In the genomic region with DNA sequence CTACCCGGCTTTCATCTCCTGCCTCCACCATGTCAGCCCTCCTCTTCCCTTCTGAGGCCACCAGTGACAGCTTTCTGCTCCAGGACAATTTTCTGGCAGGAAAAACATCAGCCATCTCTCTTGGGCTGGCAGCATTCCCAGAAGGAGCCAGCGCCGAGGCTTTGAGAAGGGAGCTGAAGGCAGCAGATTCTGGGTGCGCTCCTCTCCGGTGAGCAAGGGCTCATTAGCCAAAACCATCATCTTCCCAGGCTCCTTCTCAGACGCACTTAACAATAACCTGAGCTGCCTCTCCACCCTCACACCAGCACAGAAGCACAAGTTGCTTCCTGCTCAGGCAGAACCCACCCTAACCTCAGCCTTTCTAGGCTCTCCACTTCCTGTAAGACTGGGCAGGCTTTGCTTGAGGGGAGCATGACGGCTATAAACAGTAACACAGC, we compare ENCODE assay signal across 9 mouse cellular contexts. TPM values are rescaled to one million over a fixed set of nuclear protein-coding genes. Genes with fewer than 3 reads are reported as not detected.
DNase-seq lines count a peak whose midpoint lies in the region; ATAC-seq and TF ChIP-seq lines count a peak whose summit lies in the region.
"Had no signal": no experiment of that assay in that cellular context is flagged by ENCODE, and none has a peak within 500 bp of the region (broad histone marks: within the 10 kb centered on the region; RNA-seq: fewer than 3 reads in every experiment).

No protein-coding gene starts in this region.

- peak overlapping the region; percentile 48 for H3K4me2 ChIP-seq in lung, embryonic 14.5 days
- H3K4me2 ChIP-seq in heart, postnatal 0 days (ENCODE audit: low read depth, low read length) = peak overlapping the region; percentile 38
- peak overlapping the region; percentile 25 for H3K4me2 ChIP-seq in limb, embryonic 15.5 days

- 9% methylated on average over 7 of the region's 7 CpGs for WGBS in cerebellum, adult 2 months
- WGBS in lung, embryonic 14.5 days = 15% methylated on average over 7 of the region's 7 CpGs
- WGBS in heart, postnatal 0 days = 27% methylated on average over 7 of the region's 7 CpGs
- WGBS in limb, embryonic 15.5 days = 15% methylated on average over 7 of the region's 7 CpGs

- peaks cover 3% of the 10 kb centered on the region; the same call in 1 of the 2 replicates for H3K27me3 ChIP-seq in cerebellum, adult 2 months (ENCODE audit: control insufficient read depth, insufficient read depth, low read length)
- H3K27me3 ChIP-seq in lung, embryonic 14.5 days (ENCODE audit: insufficient read depth, low read length) = peaks cover 33% of the 10 kb centered on the region
- peaks cover 32% of the 10 kb centered on the region for H3K27me3 ChIP-seq in heart, postnatal 0 days (ENCODE audit: control insufficient read depth, insufficient read depth, low read length)
- H3K27me3 ChIP-seq in limb, embryonic 15.5 days = peaks cover 40% of the 10 kb centered on the region

- peak; percentile 75 for ATAC-seq in lung, embryonic 14.5 days (ENCODE audit: insufficient read depth)
- ATAC-seq in heart, postnatal 0 days (ENCODE audit: insufficient read depth, low read depth) = no peak
- no peak for ATAC-seq in limb, embryonic 15.5 days (ENCODE audit: insufficient number of reproducible peaks, low FRiP score, low TSS enrichment, low read depth)

- no peaks in the 10 kb centered on the region; the same call in 1 of the 2 replicates for H3K4me1 ChIP-seq in cerebellum, adult 2 months (ENCODE audit: control insufficient read depth, insufficient read depth, low read length)
- no peaks in the 10 kb centered on the region for H3K4me1 ChIP-seq in lung, embryonic 14.5 days (ENCODE audit: insufficient read depth)
- H3K4me1 ChIP-seq in heart, postnatal 0 days (ENCODE audit: control insufficient read depth, insufficient read depth) = peaks cover 19% of the 10 kb centered on the region
- peaks cover 20% of the 10 kb centered on the region for H3K4me1 ChIP-seq in limb, embryonic 15.5 days

- peak; percentile 22 to 33 for DNase-seq in cerebellum, adult 2 months
- DNase-seq in cerebellum, adult 11 months = no peak
- peak; percentile 88 for DNase-seq in lung, embryonic 14.5 days
- no peak for DNase-seq in lung, adult 18-20 months
- DNase-seq in heart, postnatal 0 days (ENCODE audit: low spot score) = no peak
- DNase-seq in spleen, postnatal 36 days (ENCODE audit: low spot score in 2 of 2) = peak; percentile 78
- no peak for DNase-seq in embryo, embryonic 9.5 days (ENCODE audit: extremely low spot score)

- no peak overlapping the region for H3K27ac ChIP-seq in cerebellum, adult 2 months (ENCODE audit: insufficient read depth, low read length)
- H3K27ac ChIP-seq in lung, embryonic 14.5 days (ENCODE audit: low read depth) = peak overlapping the region; percentile 66
- peak overlapping the region; percentile 14; the same call in 1 of the 2 replicates for H3K27ac ChIP-seq in heart, postnatal 0 days (ENCODE audit: low read depth)
- peak overlapping the region; percentile 65 for H3K27ac ChIP-seq in limb, embryonic 15.5 days
- H3K27ac ChIP-seq: macrophage had no signal

- no peak overlapping the region for H3K4me3 ChIP-seq in cerebellum, adult 2 months (replicated peaks; ENCODE audit: insufficient read depth, low read depth, low read length)
- no peak overlapping the region for H3K4me3 ChIP-seq in lung, embryonic 14.5 days (ENCODE audit: low read depth, low read length)
- H3K4me3 ChIP-seq in heart, postnatal 0 days (ENCODE audit: low read depth, low read length) = no peak overlapping the region
- no peak overlapping the region for H3K4me3 ChIP-seq in limb, embryonic 15.5 days

- H3K9ac ChIP-seq in lung, embryonic 14.5 days = no peak overlapping the region
- H3K9ac ChIP-seq in heart, postnatal 0 days (replicated peaks; ENCODE audit: low read depth, low read length) = no peak overlapping the region
- H3K9ac ChIP-seq in limb, embryonic 15.5 days = no peak overlapping the region

- TF ChIP-seq EP300 in heart, postnatal 0 days (IDR thresholded peaks at IDR 0.05; ENCODE audit: low read depth) = no peak

- H3K9me3 ChIP-seq in lung, embryonic 14.5 days (ENCODE audit: low read depth, low read length) = no peaks in the 10 kb centered on the region
- no peaks in the 10 kb centered on the region for H3K9me3 ChIP-seq in heart, postnatal 0 days (replicated peaks; ENCODE audit: control insufficient read depth, low read length)
- H3K9me3 ChIP-seq in limb, embryonic 15.5 days = no peaks in the 10 kb centered on the region

- TF ChIP-seq POLR2A in cerebellum, adult 2 months (IDR thresholded peaks at IDR 0.05; ENCODE audit: borderline replicate concordance, insufficient read depth, low read length) = no peak

- no peaks in the 10 kb centered on the region for H3K36me3 ChIP-seq in lung, embryonic 14.5 days (ENCODE audit: insufficient read depth)
- no peaks in the 10 kb centered on the region for H3K36me3 ChIP-seq in heart, postnatal 0 days (replicated peaks; ENCODE audit: control insufficient read depth, insufficient read depth, low read length)
- no peaks in the 10 kb centered on the region for H3K36me3 ChIP-seq in limb, embryonic 15.5 days

- TF ChIP-seq CTCF in cerebellum, adult 2 months (IDR thresholded peaks at IDR 0.05; ENCODE audit: borderline replicate concordance, insufficient read depth, low read depth, low read length) = no peak
- no peak for TF ChIP-seq CTCF in lung, embryonic 14.5 days (IDR thresholded peaks at IDR 0.05; ENCODE audit: low read depth)
- TF ChIP-seq CTCF in heart, postnatal 0 days (IDR thresholded peaks at IDR 0.05; ENCODE audit: low read depth) = no peak

RNA-seq across cellular contexts. Expression of gene Plekha6, which starts 4.9 kb away (rescaled TPM):
- 73.7 and 77.2 TPM in 2 replicates for polyA plus RNA-seq in cerebellum, adult 2 months (2012; rRNA removed)
- 6.7 and 10.2 TPM in 2 replicates for polyA plus RNA-seq in lung, embryonic 14.5 days (2014; fragmentation: Nextera tagmentation; extraction: Ambion mirVana)
- total RNA-seq in heart, postnatal 0 days (2014; rRNA removed; ENCODE audit: low replicate concordance) = 19.2 and 36.1 TPM in 2 replicates
- polyA plus RNA-seq in heart, postnatal 0 days (2015; fragmentation: Nextera tagmentation; extraction: Ambion mirVana) = 4.8 and 7.0 TPM in 2 replicates
- polyA plus RNA-seq in limb, embryonic 15.5 days (2015; fragmentation: Nextera tagmentation; extraction: Ambion mirVana) = 3.9 and 4.6 TPM in 2 replicates
- polyA plus RNA-seq: macrophage had no signal

RNA-seq across cellular contexts. Expression of gene Ppp1r15b, which starts 28.2 kb away (rescaled TPM):
- 31.7 and 32.1 TPM in 2 replicates for polyA plus RNA-seq in cerebellum, adult 2 months (2012; rRNA removed)
- polyA plus RNA-seq in lung, embryonic 14.5 days (2014; fragmentation: Nextera tagmentation; extraction: Ambion mirVana) = 51.4 and 54.3 TPM in 2 replicates
- 24.4 and 34.8 TPM in 2 replicates for total RNA-seq in heart, postnatal 0 days (2014; rRNA removed; ENCODE audit: low replicate concordance)
- 10.5 and 12.2 TPM in 2 replicates for polyA plus RNA-seq in heart, postnatal 0 days (2015; fragmentation: Nextera tagmentation; extraction: Ambion mirVana)
- polyA plus RNA-seq in limb, embryonic 15.5 days (2015; fragmentation: Nextera tagmentation; extraction: Ambion mirVana) = 34.5 and 36.6 TPM in 2 replicates

Comparison
In these comparisons a context has a peak if more than half of its experiments do, and no peak if none do; other contexts are left out.
1. DNase-seq: peak in cerebellum, adult 2 months (2 of 2), lung, embryonic 14.5 days (single experiment) and spleen, postnatal 36 days (2 of 2); none in cerebellum, adult 11 months (single experiment), lung, adult 18-20 months (0 of 2), heart, postnatal 0 days (single experiment) and embryo, embryonic 9.5 days (single experiment).
2. Peak in every context shown above with its lines, with median percentiles within 50 percentile points of each other: H3K4me2 ChIP-seq.